8 mouse cellular contexts compared by ENCODE assay signal in genomic region chr11:74409447-74409754, GRCm38 (mm10). TPM values are rescaled to one million over a fixed set of nuclear protein-coding genes. Genes with fewer than 3 reads are reported as not detected.
DNase-seq lines count a peak whose midpoint lies in the region; ATAC-seq lines count a peak whose summit lies in the region.

No protein-coding gene starts in this region.

- peak overlapping the region; percentile 77 for H3K27ac ChIP-seq in forebrain, embryonic 15.5 days (replicated peaks)
- H3K27ac ChIP-seq in midbrain, embryonic 13.5 days, result peak overlapping the region; percentile 72
- no peak overlapping the region for H3K27ac ChIP-seq in liver, embryonic 12.5 days

- H3K4me2 ChIP-seq in forebrain, embryonic 15.5 days (replicated peaks), result no peak overlapping the region
- no peak overlapping the region for H3K4me2 ChIP-seq in midbrain, embryonic 13.5 days (replicated peaks)
- H3K4me2 ChIP-seq in liver, embryonic 12.5 days, result no peak overlapping the region

- no peak overlapping the region for H3K4me3 ChIP-seq in forebrain, embryonic 15.5 days
- H3K4me3 ChIP-seq in midbrain, embryonic 13.5 days (replicated peaks), result no peak overlapping the region
- H3K4me3 ChIP-seq in liver, embryonic 12.5 days, result no peak overlapping the region

- H3K36me3 ChIP-seq in forebrain, embryonic 15.5 days, result no peaks in the 10 kb centered on the region
- H3K36me3 ChIP-seq in midbrain, embryonic 13.5 days, result no peaks in the 10 kb centered on the region
- H3K36me3 ChIP-seq in liver, embryonic 12.5 days, result no peaks in the 10 kb centered on the region

- DNase-seq in kidney, adult 18-20 months, result peak; percentile 11
- no peak for DNase-seq in kidney, adult 9 months
- peak; percentile 32 for DNase-seq in brain, adult 2 months (ENCODE audit: low read depth, low spot score)
- DNase-seq in spleen, postnatal 36 days (ENCODE audit: low spot score in 2 of 2), result no peak
- DNase-seq in thymus, postnatal 25 days, result no peak

- H3K27me3 ChIP-seq in forebrain, embryonic 15.5 days, result no peaks in the 10 kb centered on the region
- H3K27me3 ChIP-seq in midbrain, embryonic 13.5 days, result no peaks in the 10 kb centered on the region
- no peaks in the 10 kb centered on the region for H3K27me3 ChIP-seq in liver, embryonic 12.5 days (replicated peaks)

- H3K9ac ChIP-seq in forebrain, embryonic 15.5 days (replicated peaks), result no peak overlapping the region
- H3K9ac ChIP-seq in midbrain, embryonic 13.5 days (replicated peaks), result no peak overlapping the region
- no peak overlapping the region for H3K9ac ChIP-seq in liver, embryonic 12.5 days

- peaks cover 21% of the 10 kb centered on the region for H3K4me1 ChIP-seq in forebrain, embryonic 15.5 days
- H3K4me1 ChIP-seq in midbrain, embryonic 13.5 days (replicated peaks), result peaks cover 22% of the 10 kb centered on the region
- no peaks in the 10 kb centered on the region; the same call in 1 of the 2 replicates for H3K4me1 ChIP-seq in liver, embryonic 12.5 days

- WGBS in forebrain, embryonic 15.5 days, result 53% methylated on average over 5 of the region's 5 CpGs
- WGBS in midbrain, embryonic 13.5 days, result 63% methylated on average over 5 of the region's 5 CpGs
- 71% methylated on average over 5 of the region's 5 CpGs for WGBS in liver, embryonic 12.5 days (ENCODE audit: insufficient replicate concordance)

- H3K9me3 ChIP-seq in forebrain, embryonic 15.5 days, result no peaks in the 10 kb centered on the region
- no peaks in the 10 kb centered on the region for H3K9me3 ChIP-seq in midbrain, embryonic 13.5 days
- H3K9me3 ChIP-seq in liver, embryonic 12.5 days (replicated peaks), result no peaks in the 10 kb centered on the region

- peak; percentile 25 for ATAC-seq in forebrain, embryonic 15.5 days (replicated peaks)
- peak; percentile 38; the same call in 1 of the 2 replicates for ATAC-seq in midbrain, embryonic 13.5 days
- no peak for ATAC-seq in liver, embryonic 12.5 days

RNA-seq across cellular contexts. Expression of gene Olfr412, which starts 47.5 kb away (rescaled TPM):
- not detected in 2 replicates for polyA plus RNA-seq in forebrain, embryonic 15.5 days (2015; fragmentation: Nextera tagmentation; extraction: Ambion mirVana)
- not detected in 2 replicates for polyA plus RNA-seq in midbrain, embryonic 13.5 days (2015; fragmentation: Nextera tagmentation; extraction: Ambion mirVana)
- polyA plus RNA-seq in liver, embryonic 12.5 days (2016; fragmentation: Nextera tagmentation; extraction: Ambion mirVana), result not detected in 2 replicates

RNA-seq across cellular contexts. Expression of gene Olfr411, which starts 57.0 kb away (rescaled TPM):
- polyA plus RNA-seq in forebrain, embryonic 15.5 days (2015; fragmentation: Nextera tagmentation; extraction: Ambion mirVana), result not detected in 2 replicates
- not detected in 2 replicates for polyA plus RNA-seq in midbrain, embryonic 13.5 days (2015; fragmentation: Nextera tagmentation; extraction: Ambion mirVana)
- not detected in 2 replicates for polyA plus RNA-seq in liver, embryonic 12.5 days (2016; fragmentation: Nextera tagmentation; extraction: Ambion mirVana)

Comparison
In these comparisons a context has a peak if more than half of its experiments do, and no peak if none do; other contexts are left out.
1. DNase-seq: peak in kidney, adult 18-20 months (single experiment) and brain, adult 2 months (single experiment); none in kidney, adult 9 months (single experiment), spleen, postnatal 36 days (0 of 2) and thymus, postnatal 25 days (single experiment).